Mouse (Mus musculus) midbrain, embryonic 10.5 days (tissue): Measurements from ENCODE around the gene Sprr2j-ps. TPM values are rescaled to one million over a fixed set of nuclear protein-coding genes. Genes with fewer than 3 reads are reported as not detected.

Source experiments
- DNase-seq: peaks from one replicate; pipeline ENCODE4 v3.0.0-alpha.2; 2017; ENCODE audit warnings: low spot score
- H3K27ac ChIP-seq: fragments of 300-500 bp; sonication (generic); replicated peaks from 2 replicates; pipeline ENCODE4 v1.5.1; 2016; ENCODE audit warnings: mild to moderate bottlenecking
- H3K27me3 ChIP-seq: fragments of 300-500 bp; sonication (generic); 2 replicates; pipeline ENCODE4 v1.6.1; 2016; ENCODE audit warnings: low read depth, mild to moderate bottlenecking; ENCODE audit not compliant: poor library complexity, severe bottlenecking
- H3K36me3 ChIP-seq: fragments of 300-500 bp; sonication (generic); 2 replicates; pipeline ENCODE4 v1.6.1; 2016; ENCODE audit warnings: mild to moderate bottlenecking, moderate library complexity
- H3K4me1 ChIP-seq: fragments of 300-500 bp; sonication (generic); 2 replicates; pipeline ENCODE4 v1.6.1; 2016
- H3K4me3 ChIP-seq: fragments of 300-500 bp; sonication (generic); 2 replicates; pipeline ENCODE4 v1.5.1; 2016; ENCODE audit warnings: mild to moderate bottlenecking, moderate library complexity
- H3K9me3 ChIP-seq: fragments of 300-500 bp; sonication (generic); replicated peaks from 2 replicates; pipeline ENCODE4 v1.6.1; 2016; ENCODE audit warnings: mild to moderate bottlenecking
- WGBS: fragments of 180-500 bp; shearing (Covaris S2); methylation state at CpG from one replicate; pipeline ENCODE4 v1.1.7; 2016; 5-methylcytosine and 5-hydroxymethylcytosine counted together
- polyA plus RNA-seq: library from polyadenylated mRNA; unstranded; fragments of >200 nt; fragmentation: Nextera tagmentation; extraction: Ambion mirVana; gene quantifications from 2 replicates; pipeline ENCODE4 v1.2.1, GENCODE M21; 2016

The Sprr2j-ps gene
- polyA plus RNA-seq = not detected in 2 replicates

DNA sequence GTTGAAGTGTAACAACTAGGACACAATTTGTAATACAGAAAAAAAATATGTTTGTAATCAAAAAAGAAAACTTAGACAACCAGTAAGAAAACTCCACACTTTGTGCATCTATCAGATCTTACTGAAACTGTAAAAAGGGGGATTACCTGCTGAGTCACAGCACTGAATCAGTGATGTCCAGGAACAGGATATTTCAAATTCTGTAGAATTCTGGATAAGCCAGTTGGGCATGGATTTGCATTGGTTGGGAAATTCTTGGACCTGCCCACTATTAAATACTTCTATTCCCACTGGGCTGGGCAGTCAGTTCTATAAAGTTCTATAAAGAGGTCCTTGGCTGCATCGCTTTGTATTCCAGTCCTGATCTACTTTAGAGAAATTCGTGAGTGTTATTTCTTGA lies at the start of gene Sprr2j-ps:
TSS of gene Sprr2j-ps (plus strand) at position 301 of the 400 bp plus-strand sequence.
- no peaks in the 10 kb centered on the region for H3K27me3 ChIP-seq
- H3K4me3 ChIP-seq = no peak within 1 kb of the TSS
- H3K9me3 ChIP-seq = no peaks in the 10 kb centered on the region
- no peak for DNase-seq
- H3K36me3 ChIP-seq = no peaks in the 10 kb centered on the region
- H3K4me1 ChIP-seq = no peaks in the 10 kb centered on the region
- no peak within 1 kb of the TSS for H3K27ac ChIP-seq
- 94% methylated on average over 2 of the region's 2 CpGs for WGBS

- Histone ChIP-seq H3K27ac (no peak overlapping the region), H3K4me1 (no peaks in the 10 kb centered on the region), H3K9me3 (no peaks in the 10 kb centered on the region), H3K4me3 (no peak overlapping the region), H3K36me3 (no peaks in the 10 kb centered on the region), H3K27me3 (no peaks in the 10 kb centered on the region)
- no peak for DNase-seq
- 75% methylated on average over 2 of the region's 2 CpGs for WGBS
These were observed 44.3 kb upstream of the Sprr2j-ps start for GRCm38 (mm10) chr3:92373613-92374012.

DNA sequence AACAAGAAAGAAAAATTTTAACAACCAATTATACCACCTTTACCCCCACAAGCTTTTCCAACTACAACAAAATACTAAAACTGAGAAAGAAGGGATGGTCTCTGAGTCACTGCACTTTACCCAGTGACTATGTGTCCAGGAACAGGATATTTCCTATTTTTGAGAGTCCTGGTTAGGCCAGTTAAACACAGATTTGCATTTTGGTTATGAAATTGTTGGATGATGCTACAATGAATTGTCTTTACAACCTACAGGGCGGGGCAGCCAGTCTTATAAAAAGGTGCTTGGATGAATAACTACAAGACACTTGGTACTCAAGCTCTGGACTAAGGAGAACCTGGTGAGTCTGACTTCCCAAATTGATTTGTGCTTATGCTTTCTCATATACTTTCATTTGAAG lies 32.5 kb upstream of the Sprr2j-ps start, which contains the start of gene Sprr2h:
TSS of gene Sprr2h (plus strand) at position 301 of the 400 bp plus-strand sequence.
- no peak within 1 kb of the TSS for H3K4me3 ChIP-seq
- DNase-seq = no peak
- H3K36me3 ChIP-seq = no peaks in the 10 kb centered on the region
- no peaks in the 10 kb centered on the region for H3K4me1 ChIP-seq
- no peaks in the 10 kb centered on the region for H3K9me3 ChIP-seq
- WGBS = 74% methylated on average over 1 of the region's 1 CpGs
- H3K27me3 ChIP-seq = no peaks in the 10 kb centered on the region
- H3K27ac ChIP-seq = no peak within 1 kb of the TSS

- Histone ChIP-seq H3K9me3 (no peaks in the 10 kb centered on the region), H3K4me1 (no peaks in the 10 kb centered on the region), H3K27me3 (no peaks in the 10 kb centered on the region), H3K27ac (no peak overlapping the region), H3K36me3 (no peaks in the 10 kb centered on the region), H3K4me3 (no peak overlapping the region)
- no peak for DNase-seq
- WGBS = 43% methylated on average over 1 of the region's 1 CpGs
These were observed 23.6 kb upstream of the Sprr2j-ps start for GRCm38 (mm10) chr3:92394301-92394700.

DNA sequence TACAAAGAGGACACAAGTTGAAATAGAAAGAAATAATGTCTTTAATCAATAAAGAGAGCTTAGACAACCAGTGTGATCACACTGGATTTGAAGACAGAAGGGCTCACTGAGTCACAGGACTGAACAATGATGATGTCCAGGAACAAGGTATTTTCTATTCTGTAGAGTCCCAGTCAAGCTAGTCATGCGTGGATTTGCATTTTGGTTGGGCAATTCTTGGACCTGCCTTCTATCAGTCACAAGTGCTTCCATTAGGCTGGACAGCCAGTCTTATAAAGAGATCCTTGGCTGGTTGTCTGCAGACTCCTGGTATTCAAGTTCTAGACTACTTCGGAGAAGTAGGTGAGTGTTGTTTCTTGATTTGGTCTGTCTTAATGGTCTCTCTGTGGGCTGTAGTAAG lies 10.2 kb upstream of the Sprr2j-ps start, which contains the start of gene Sprr2i:
TSS of gene Sprr2i (plus strand) at position 301 of the 400 bp plus-strand sequence.
- 93% methylated on average over 2 of the region's 2 CpGs for WGBS
- H3K36me3 ChIP-seq = no peaks in the 10 kb centered on the region
- H3K27me3 ChIP-seq = no peaks in the 10 kb centered on the region
- no peak within 1 kb of the TSS for H3K4me3 ChIP-seq
- no peaks in the 10 kb centered on the region for H3K4me1 ChIP-seq
- no peak for DNase-seq
- no peaks in the 10 kb centered on the region for H3K9me3 ChIP-seq
- H3K27ac ChIP-seq = no peak within 1 kb of the TSS

DNA sequence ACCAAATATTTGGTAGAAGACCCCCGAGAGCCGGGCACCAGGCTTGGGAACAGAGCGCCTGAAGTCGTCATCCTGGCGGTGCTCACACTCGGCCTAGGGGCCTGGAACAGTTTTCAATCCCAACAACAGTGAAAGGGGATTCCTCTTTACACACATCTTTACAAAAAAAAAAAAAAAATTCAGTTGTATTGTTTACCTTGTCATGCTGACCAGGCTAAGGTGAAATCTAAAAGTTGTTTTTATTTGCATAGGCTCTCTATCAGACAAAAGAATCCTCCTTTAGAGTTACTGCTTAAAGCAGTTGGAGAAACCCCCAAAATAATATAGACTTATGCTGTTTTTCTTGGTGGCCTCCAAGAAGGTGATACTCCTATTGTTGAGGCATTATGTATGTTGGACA lies 11.4 kb downstream of the Sprr2j-ps start, which contains the start of gene Gm9774:
TSS of gene Gm9774 (minus strand) at position 101 of the 400 bp plus-strand sequence.
- H3K4me1 ChIP-seq = no peaks in the 10 kb centered on the region
- no peak for DNase-seq
- no peak within 1 kb of the TSS for H3K4me3 ChIP-seq
- H3K27ac ChIP-seq = no peak within 1 kb of the TSS
- H3K9me3 ChIP-seq = no peaks in the 10 kb centered on the region
- WGBS = 93% methylated on average over 6 of the region's 6 CpGs
- H3K27me3 ChIP-seq = no peaks in the 10 kb centered on the region
- H3K36me3 ChIP-seq = no peaks in the 10 kb centered on the region

DNA sequence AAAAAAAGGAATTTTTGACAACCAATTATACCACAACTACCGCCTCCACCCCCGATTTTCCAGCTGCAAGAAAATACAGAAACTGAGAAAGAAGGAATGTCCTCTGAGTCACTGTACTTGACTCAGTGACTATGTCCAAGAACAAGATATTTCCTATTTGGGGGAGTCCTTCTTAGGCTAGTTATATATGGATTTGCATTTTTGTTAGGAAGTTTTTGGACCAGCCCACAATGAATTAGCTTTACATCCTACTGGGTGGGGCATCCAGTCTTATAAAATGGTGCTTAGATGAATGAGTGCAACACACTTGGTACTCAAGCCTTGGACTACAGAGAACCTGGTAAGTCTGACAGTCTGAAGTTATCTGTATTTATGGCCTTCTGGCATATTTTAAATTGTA lies 14.4 kb downstream of the Sprr2j-ps start, which contains the start of gene Sprr2k:
TSS of gene Sprr2k (plus strand) at position 301 of the 400 bp plus-strand sequence.
- no peaks in the 10 kb centered on the region for H3K27me3 ChIP-seq
- H3K4me1 ChIP-seq = no peaks in the 10 kb centered on the region
- no peak for DNase-seq
- no peak within 1 kb of the TSS for H3K27ac ChIP-seq
- WGBS = 89% methylated on average over 2 of the region's 2 CpGs
- no peak within 1 kb of the TSS for H3K4me3 ChIP-seq
- no peaks in the 10 kb centered on the region for H3K36me3 ChIP-seq
- no peaks in the 10 kb centered on the region for H3K9me3 ChIP-seq

GRCm38 (mm10) chr3:92438689-92439088 lies 20.8 kb downstream of the Sprr2j-ps start, which contains the start of gene Sprr1b:
Sprr1b (minus strand) TSS chr3:92438789.
- Histone ChIP-seq H3K4me3 (no peak within 1 kb of the TSS), H3K36me3 (no peaks in the 10 kb centered on the region), H3K9me3 (no peaks in the 10 kb centered on the region), H3K27me3 (no peaks in the 10 kb centered on the region), H3K4me1 (no peaks in the 10 kb centered on the region), H3K27ac (no peak within 1 kb of the TSS)
- DNase-seq = no peak
- WGBS = 86% methylated on average over 3 of the region's 3 CpGs

DNA sequence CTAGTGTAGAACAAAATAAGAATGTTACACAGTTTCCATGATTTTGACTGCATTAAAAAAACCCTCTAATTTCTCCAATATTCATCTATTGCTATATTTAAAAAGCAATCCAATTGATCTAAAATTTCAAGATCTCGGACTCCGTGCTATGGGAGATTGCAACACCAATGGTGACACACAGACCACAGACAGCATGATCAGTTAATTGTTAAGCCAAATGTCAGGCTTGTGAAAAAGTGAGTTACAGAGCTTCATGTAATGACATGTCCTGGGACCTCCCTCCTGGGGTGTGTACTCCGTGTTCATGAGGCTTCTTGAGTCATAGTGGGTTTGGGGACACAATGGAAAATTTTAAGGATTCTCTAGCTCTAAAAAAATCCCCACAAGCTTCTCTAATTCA lies 22.3 kb downstream of the Sprr2j-ps start:
- no peak overlapping the region for H3K27ac ChIP-seq
- no peaks in the 10 kb centered on the region for H3K4me1 ChIP-seq
- no peak for DNase-seq
- H3K4me3 ChIP-seq = no peak overlapping the region
- 87% methylated on average over 3 of the region's 3 CpGs for WGBS
- no peaks in the 10 kb centered on the region for H3K9me3 ChIP-seq
- no peaks in the 10 kb centered on the region for H3K36me3 ChIP-seq
- no peaks in the 10 kb centered on the region for H3K27me3 ChIP-seq

DNA sequence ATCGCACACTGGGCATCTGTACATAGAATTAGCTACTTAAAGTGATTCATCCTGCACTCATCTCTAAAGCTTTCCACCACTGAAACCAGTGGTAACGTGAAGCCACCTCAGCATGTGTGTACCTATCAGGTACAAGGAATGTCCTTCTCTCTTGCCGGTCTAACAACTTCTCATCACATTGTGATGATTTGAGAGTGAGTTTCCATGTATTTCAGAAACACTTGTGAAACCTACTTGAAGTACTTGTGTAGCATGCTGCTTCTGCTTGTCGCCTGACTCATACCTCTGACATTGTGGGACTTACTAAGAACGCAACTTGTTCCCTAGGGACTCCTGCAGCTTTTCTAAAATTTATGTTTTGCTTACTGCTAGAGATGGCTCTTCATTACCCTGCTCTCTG lies 37.3 kb downstream of the Sprr2j-ps start:
- WGBS = 89% methylated on average over 5 of the region's 5 CpGs
- no peaks in the 10 kb centered on the region for H3K27me3 ChIP-seq
- H3K4me1 ChIP-seq = no peaks in the 10 kb centered on the region
- H3K9me3 ChIP-seq = no peaks in the 10 kb centered on the region
- no peaks in the 10 kb centered on the region for H3K36me3 ChIP-seq
- no peak for DNase-seq
- H3K4me3 ChIP-seq = no peak overlapping the region
- no peak overlapping the region for H3K27ac ChIP-seq

- DNase-seq = no peak
- H3K9me3 ChIP-seq = no peaks in the 10 kb centered on the region
- H3K27ac ChIP-seq = no peak within 1 kb of the TSS
- H3K27me3 ChIP-seq = no peaks in the 10 kb centered on the region
- 76% methylated on average over 2 of the region's 2 CpGs for WGBS
- H3K4me1 ChIP-seq = no peaks in the 10 kb centered on the region
- H3K4me3 ChIP-seq = no peak within 1 kb of the TSS
- H3K36me3 ChIP-seq = no peaks in the 10 kb centered on the region
These were observed 40.7 kb downstream of the Sprr2j-ps start, which contains the start of gene Sprr3 for GRCm38 (mm10) chr3:92458620-92459019. Sprr3 (minus strand) TSS chr3:92458720.

- DNase-seq = no peak
- Histone ChIP-seq H3K4me1 (no peaks in the 10 kb centered on the region), H3K27ac (no peak overlapping the region), H3K4me3 (no peak overlapping the region), H3K27me3 (no peaks in the 10 kb centered on the region), H3K36me3 (no peaks in the 10 kb centered on the region), H3K9me3 (no peaks in the 10 kb centered on the region)
- 96% methylated on average over 1 of the region's 1 CpGs for WGBS
These were observed 48.7 kb downstream of the Sprr2j-ps start for GRCm38 (mm10) chr3:92466576-92466975.

GRCm38 (mm10) chr3:92467424-92467823 lies 49.5 kb downstream of the Sprr2j-ps start:
- Histone ChIP-seq H3K36me3 (no peaks in the 10 kb centered on the region), H3K9me3 (no peaks in the 10 kb centered on the region), H3K27ac (no peak overlapping the region), H3K27me3 (no peaks in the 10 kb centered on the region), H3K4me1 (no peaks in the 10 kb centered on the region), H3K4me3 (no peak overlapping the region)
- DNase-seq = no peak
